Mouse (Mus musculus): ENCODE results near the gene N4bp1.

Gene N4bp1

GRCm38 (mm10) chr8:86853989-86854373 lies 31.1 kb downstream of the N4bp1 start:
- DNase-seq = no peak

GRCm38 (mm10) chr8:86853266-86853988 lies 31.6 kb downstream of the N4bp1 start:
- no peak for DNase-seq

- DNase-seq = no peak
Measured at GRCm38 (mm10) chr8:86852491-86852890, 32.6 kb downstream of the N4bp1 start.

GRCm38 (mm10) chr8:86848876-86849275 lies 36.2 kb downstream of the N4bp1 start:
- no peak for DNase-seq

GRCm38 (mm10) chr8:86848401-86848800 lies 36.7 kb downstream of the N4bp1 start:
- no peak for DNase-seq

- DNase-seq = no peak
Measured at GRCm38 (mm10) chr8:86847091-86847490, 38.0 kb downstream of the N4bp1 start.

- no peak for DNase-seq
Measured at GRCm38 (mm10) chr8:86845875-86846274, 39.2 kb downstream of the N4bp1 start.

GRCm38 (mm10) chr8:86844856-86845255 lies 40.2 kb downstream of the N4bp1 start:
- no peak for DNase-seq

GRCm38 (mm10) chr8:86843896-86844295 lies 41.2 kb downstream of the N4bp1 start:
- DNase-seq = peak; percentile 23 to 42

- DNase-seq = no peak
Measured at GRCm38 (mm10) chr8:86841556-86842309, 43.3 kb downstream of the N4bp1 start.

GRCm38 (mm10) chr8:86840120-86840693 lies 44.9 kb downstream of the N4bp1 start:
- DNase-seq = no peak

- DNase-seq = no peak
Measured at GRCm38 (mm10) chr8:86838707-86839438, 46.2 kb downstream of the N4bp1 start.

- DNase-seq = no peak
Measured at GRCm38 (mm10) chr8:86837234-86837633, 47.8 kb downstream of the N4bp1 start.

- DNase-seq = no peak
Measured at GRCm38 (mm10) chr8:86835881-86836280, 49.2 kb downstream of the N4bp1 start.

- DNase-seq = no peak
Measured at GRCm38 (mm10) chr8:86834496-86835260, 50.4 kb downstream of the N4bp1 start.

GRCm38 (mm10) chr8:86833937-86834336 lies 51.1 kb downstream of the N4bp1 start:
- no peak for DNase-seq

GRCm38 (mm10) chr8:86828925-86829324 lies 56.1 kb downstream of the N4bp1 start:
- no peak for DNase-seq

GRCm38 (mm10) chr8:86827199-86827598 lies 57.9 kb downstream of the N4bp1 start:
- no peak for DNase-seq

- DNase-seq = no peak
Measured at GRCm38 (mm10) chr8:86826538-86826937, 58.5 kb downstream of the N4bp1 start.

- DNase-seq = no peak
Measured at GRCm38 (mm10) chr8:86825674-86826448, 59.2 kb downstream of the N4bp1 start.

- no peak for DNase-seq
Measured at GRCm38 (mm10) chr8:86824735-86825134, 60.3 kb downstream of the N4bp1 start.
